Mouse (Mus musculus) MEL (cell line): ENCODE measurements at regions not wholly inside any gene's neighbourhood (a gene's known extent, or its start where the extent isn't known, plus 50 kb on each side); places are given as distances from the start of the nearest gene placed in this dataset.

Experiments
- EP300 ChIP-seq, 2 experiments: IDR thresholded peaks; 2 replicates each; pipeline ENCODE4 v1.6.1; 2011; ENCODE audit warnings: improper control_type of control experiment in 2 of 2, low read length in 2 of 2, low read depth in 1 of 2, mild to moderate bottlenecking in 1 of 2
- ETS1 ChIP-seq: IDR thresholded peaks from 2 replicates; pipeline ENCODE4 v1.6.1; 2012; ENCODE audit warnings: low read depth, mild to moderate bottlenecking, inconsistent platforms, low read length, improper control_type of control experiment, moderate library complexity
- MXI1 ChIP-seq: IDR thresholded peaks from 2 replicates; pipeline ENCODE4 v1.6.1; 2011; ENCODE audit warnings: mild to moderate bottlenecking, low read depth, low read length, improper control_type of control experiment
- ZNF384 ChIP-seq: IDR thresholded peaks from 2 replicates; pipeline ENCODE4 v1.6.1; 2012; ENCODE audit warnings: low read depth, mild to moderate bottlenecking, inconsistent platforms, low read length, improper control_type of control experiment

GRCm38 (mm10) chr17:61060450-61060849 is 1820.7 kb downstream of the Efna5 start:
- TF ChIP-seq ZNF384 (no peak), ETS1 (no peak), MXI1 (no peak), EP300 (IDR thresholded peaks at IDR 0.05; ENCODE audit: low read depth in 1 of 2, low read length in 2 of 2) (no peak)
